Mouse (Mus musculus) kidney, postnatal 36 days (tissue): ENCODE results near the gene Ptma.

Experiments used
- DNase-seq, 2 experiments: peaks; one replicate each; pipeline ENCODE4 v3.0.0; 2021 to 2022; ENCODE audit warnings: mixed read lengths in 2 of 2

The Ptma gene

GRCm38 (mm10) chr1:86551877-86552276, 25.4 kb downstream of the Ptma start:
- no peak for DNase-seq

DNA sequence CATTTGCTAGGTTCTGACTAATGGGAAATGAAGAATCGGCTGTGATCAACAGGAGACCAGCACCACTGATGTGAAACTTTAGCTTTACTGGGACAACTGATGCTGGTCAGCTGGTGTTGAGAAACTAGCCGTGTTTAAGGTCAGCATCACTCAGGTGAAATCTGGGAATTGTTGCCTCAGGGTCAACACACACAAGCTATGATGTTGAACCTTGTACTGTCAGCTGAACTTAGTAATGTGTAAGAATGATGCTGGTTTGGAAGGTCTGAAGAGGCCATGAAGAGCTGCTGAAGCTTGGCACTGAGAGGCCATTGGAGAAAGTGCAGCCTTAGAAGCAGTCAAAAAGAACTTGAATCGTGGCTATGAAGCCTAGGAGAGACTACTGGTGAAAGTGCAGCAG, 29.1 kb downstream of the Ptma start:
- no peak for DNase-seq

GRCm38 (mm10) chr1:86557872-86558271, 31.3 kb downstream of the Ptma start:
- no peak for DNase-seq

DNA sequence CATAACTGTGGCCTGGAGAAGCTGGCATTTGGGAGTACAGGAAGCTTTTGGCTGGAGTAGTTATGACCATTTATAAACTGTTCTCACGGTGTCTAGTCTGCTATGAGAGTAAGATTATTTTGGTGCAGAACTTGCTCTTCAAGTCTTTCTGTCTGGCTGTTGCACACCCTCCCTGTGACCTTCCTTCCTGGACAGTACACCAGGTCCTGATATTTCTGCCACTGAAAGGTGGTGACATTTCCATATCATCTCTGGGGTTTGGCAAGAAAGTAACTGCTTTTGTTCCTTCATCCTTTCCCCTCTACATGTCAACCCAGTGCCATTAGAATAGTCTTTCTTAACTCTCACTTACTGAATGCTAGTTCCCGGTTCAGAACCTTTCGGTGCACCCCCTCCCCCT, 32.7 kb downstream of the Ptma start:
- DNase-seq: no peak

DNA sequence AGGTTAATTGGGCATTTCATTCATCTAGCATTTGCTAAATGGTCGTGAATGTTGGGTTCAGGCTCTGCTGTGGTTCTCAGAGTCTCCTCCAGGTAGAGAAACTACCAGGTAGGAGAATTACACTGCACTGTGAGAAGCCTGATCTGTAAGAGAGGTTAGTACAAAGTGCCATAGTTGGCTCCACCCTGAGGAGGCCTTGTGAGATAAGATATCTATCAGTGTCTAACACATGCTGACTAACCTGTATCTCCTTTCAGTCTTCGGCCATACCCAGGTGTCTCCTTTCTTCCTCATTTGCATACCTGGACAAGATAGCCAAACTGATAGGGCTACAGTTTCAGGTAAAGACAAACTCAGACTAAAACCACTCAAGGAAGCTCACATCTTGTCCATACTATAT, 36.1 kb downstream of the Ptma start:
- DNase-seq: no peak

GRCm38 (mm10) chr1:86568409-86568808, 41.9 kb downstream of the Ptma start:
- DNase-seq: no peak

- no peak for DNase-seq
These were observed 42.9 kb downstream of the Ptma start for GRCm38 (mm10) chr1:86569292-86569860.

GRCm38 (mm10) chr1:86571381-86571780, 44.9 kb downstream of the Ptma start:
- no peak for DNase-seq

DNA sequence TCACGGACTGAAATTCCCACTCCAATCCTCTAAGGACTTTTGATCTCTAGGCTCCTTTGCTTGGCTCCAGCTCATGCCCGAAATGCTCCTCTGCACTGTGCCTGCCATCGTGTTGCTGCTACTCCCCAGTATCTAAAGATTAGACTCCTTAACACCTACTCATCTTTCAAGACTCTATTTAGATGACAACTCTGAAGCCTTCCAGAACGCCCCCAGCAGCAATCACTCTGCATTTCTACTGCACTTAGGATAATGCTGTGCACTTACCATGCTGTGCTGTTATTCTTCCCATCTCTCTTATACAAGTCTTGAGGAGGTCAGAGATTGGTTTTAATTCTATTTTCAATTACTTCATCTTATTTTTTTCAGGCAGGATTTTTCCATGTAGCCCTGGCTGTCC, 45.4 kb downstream of the Ptma start:
- no peak for DNase-seq
